Mouse (Mus musculus) gastrocnemius, postnatal 14 days (tissue): ENCODE data around the gene Ticrr. TPM values are rescaled to one million over a fixed set of nuclear protein-coding genes. Genes with fewer than 3 reads are reported as not detected.
A peak's percentile ranks its signal among the peaks of the same experiment; 100 is the strongest.

Source experiments
- DNase-seq: peaks from one replicate; pipeline ENCODE4 v3.0.0; 2021; ENCODE audit warnings: mixed read lengths
- intact Hi-C: fragments of 180-260 bp; cut with DNase I; formaldehyde crosslinking; loops from one replicate; pipeline ENCODE4 v1.15.1; 2025; ENCODE audit warnings: low total_unique reads
- total RNA-seq, 2 experiments: library from RNA; stranded (reverse); gene quantifications; 2 replicates each; pipeline ENCODE4 v1.2.3; 2021

Gene Ticrr
- total RNA-seq, 2 experiments from 2014 or later: 0.55 to 0.62 TPM

GRCm38 (mm10) chr7:79670900-79671604, 11.1 kb downstream of the Ticrr start:
- no peak for DNase-seq
- intact Hi-C loops: no loop called here

- DNase-seq: no peak
- intact Hi-C loops: no loop called here
Observed at GRCm38 (mm10) chr7:79679186-79679585, 19.2 kb downstream of the Ticrr start.

GRCm38 (mm10) chr7:79680231-79680630, 20.2 kb downstream of the Ticrr start:
- no peak for DNase-seq
- intact Hi-C loops: no loop called here

GRCm38 (mm10) chr7:79696495-79696894, 36.5 kb downstream of the Ticrr start:
- intact Hi-C loops: no loop called here
- no peak for DNase-seq

- intact Hi-C loops: no loop called here
- DNase-seq: no peak
Observed at GRCm38 (mm10) chr7:79702755-79703154, 42.8 kb downstream of the Ticrr start.

GRCm38 (mm10) chr7:79705210-79705609, 45.2 kb downstream of the Ticrr start:
- no peak for DNase-seq
- intact Hi-C loops: no loop called here

GRCm38 (mm10) chr7:79710130-79710607, 50.2 kb downstream of the Ticrr start:
- intact Hi-C loops: no loop called here
- no peak for DNase-seq

- DNase-seq: no peak
- intact Hi-C loops: no loop called here
Observed at GRCm38 (mm10) chr7:79710831-79711230, 50.8 kb downstream of the Ticrr start.

GRCm38 (mm10) chr7:79715187-79715981, 55.4 kb downstream of the Ticrr start, which contains the start of gene Kif7:
Gene Kif7 (minus strand): TSS chr7:79715720.
- intact Hi-C loops: no loop called here
- DNase-seq: peak; percentile 86

GRCm38 (mm10) chr7:79721386-79721977, 61.5 kb downstream of the Ticrr start:
- intact Hi-C loops: no loop called here
- DNase-seq: peak; percentile 60

- DNase-seq: peak; percentile 54
- intact Hi-C loops: loop anchor here (2.0 kb wide), 1 partner anchor 114 kb away; no protein-coding TSS in a partner anchor
Observed at GRCm38 (mm10) chr7:79727091-79727490, 67.1 kb downstream of the Ticrr start.

GRCm38 (mm10) chr7:79728219-79728618, 68.2 kb downstream of the Ticrr start:
- DNase-seq: peak; percentile 53
- intact Hi-C loops: no loop called here

GRCm38 (mm10) chr7:79729169-79729568, 69.2 kb downstream of the Ticrr start:
- DNase-seq: peak; percentile 67
- intact Hi-C loops: no loop called here

GRCm38 (mm10) chr7:79729743-79730370, 69.9 kb downstream of the Ticrr start:
- no peak for DNase-seq
- intact Hi-C loops: no loop called here

- no peak for DNase-seq
- intact Hi-C loops: no loop called here
Observed at GRCm38 (mm10) chr7:79731438-79731837, 71.4 kb downstream of the Ticrr start.

GRCm38 (mm10) chr7:79732622-79733021, 72.6 kb downstream of the Ticrr start, which contains the start of gene Plin1:
Gene Plin1 (minus strand): TSS chr7:79732903.
- DNase-seq: no peak
- intact Hi-C loops: no loop called here

- intact Hi-C loops: no loop called here
- DNase-seq: peak; percentile 53
Observed at GRCm38 (mm10) chr7:79734563-79734962, 74.6 kb downstream of the Ticrr start.

GRCm38 (mm10) chr7:79736511-79736910, 76.5 kb downstream of the Ticrr start:
- intact Hi-C loops: no loop called here

GRCm38 (mm10) chr7:79738913-79739312, 78.9 kb downstream of the Ticrr start:
- intact Hi-C loops: no loop called here
- no peak for DNase-seq

More at GRCm38 (mm10) chr7:79736511-79736910, 76.5 kb downstream of the Ticrr start:
- DNase-seq: no peak

GRCm38 (mm10) chr7:79740279-79740678, 80.3 kb downstream of the Ticrr start:
- DNase-seq: no peak
- intact Hi-C loops: no loop called here
